Mouse (Mus musculus): ENCODE data around the gene Rpl10a.
"Not testable (repeated sequence)": the region's sequence is repeated elsewhere in the genome, so short reads cannot be mapped to it uniquely, and the experiment has no call there.

Rpl10a gene

GRCm38 (mm10) chr17:28308297-28309195 lies 19.7 kb upstream of the Rpl10a start:
- DNase-seq (ENCODE audit: low read depth): peak; percentile 95

GRCm38 (mm10) chr17:28310831-28311230 lies 17.4 kb upstream of the Rpl10a start:
- no peak for DNase-seq (ENCODE audit: low read depth)

- no peak for DNase-seq (ENCODE audit: low read depth)
Measured at GRCm38 (mm10) chr17:28311366-28312132, 16.7 kb upstream of the Rpl10a start.

GRCm38 (mm10) chr17:28312232-28313211 lies 15.7 kb upstream of the Rpl10a start:
- peak; percentile 60 for DNase-seq (ENCODE audit: low read depth)

- DNase-seq (ENCODE audit: low read depth): peak; percentile 99
Measured at GRCm38 (mm10) chr17:28313212-28313879, 14.9 kb upstream of the Rpl10a start, which contains the start of gene Fance. Gene Fance, plus strand, starts transcription at chr17:28313519.

GRCm38 (mm10) chr17:28313880-28314225 lies 14.4 kb upstream of the Rpl10a start:
- DNase-seq (ENCODE audit: low read depth): no peak

GRCm38 (mm10) chr17:28315611-28316160 lies 12.6 kb upstream of the Rpl10a start:
- DNase-seq (ENCODE audit: low read depth): no peak

GRCm38 (mm10) chr17:28316476-28316875 lies 11.8 kb upstream of the Rpl10a start:
- no peak for DNase-seq (ENCODE audit: low read depth)

- DNase-seq (ENCODE audit: low read depth): no peak
Measured at GRCm38 (mm10) chr17:28317091-28317490, 11.2 kb upstream of the Rpl10a start.

GRCm38 (mm10) chr17:28317725-28318124 lies 10.5 kb upstream of the Rpl10a start:
- no peak for DNase-seq (ENCODE audit: low read depth)

- DNase-seq (ENCODE audit: low read depth): no peak
Measured at GRCm38 (mm10) chr17:28321700-28322099, 6.6 kb upstream of the Rpl10a start.

GRCm38 (mm10) chr17:28323786-28324185 lies 4.5 kb upstream of the Rpl10a start:
- DNase-seq (ENCODE audit: low read depth): no peak

- not testable (repeated sequence) for DNase-seq (ENCODE audit: low read depth)
Measured at GRCm38 (mm10) chr17:28324416-28324815, 3.9 kb upstream of the Rpl10a start.

- DNase-seq (ENCODE audit: low read depth): no peak
Measured at GRCm38 (mm10) chr17:28325751-28326150, 2.5 kb upstream of the Rpl10a start.

GRCm38 (mm10) chr17:28326951-28327350 lies 1.3 kb upstream of the Rpl10a start:
- no peak for DNase-seq (ENCODE audit: low read depth)

- no peak for DNase-seq (ENCODE audit: low read depth)
Measured at GRCm38 (mm10) chr17:28327673-28328325, 472 bp upstream of the Rpl10a start.

- DNase-seq (ENCODE audit: low read depth): no peak
Measured at GRCm38 (mm10) chr17:28328946-28329345, 675 bp downstream of the Rpl10a start.

GRCm38 (mm10) chr17:28329503-28330231 lies 1.4 kb downstream of the Rpl10a start:
- DNase-seq (ENCODE audit: low read depth): peak; percentile 39

GRCm38 (mm10) chr17:28330232-28330546 lies 1.9 kb downstream of the Rpl10a start:
- DNase-seq (ENCODE audit: low read depth): peak; percentile 33

- not testable (repeated sequence) for DNase-seq (ENCODE audit: low read depth)
Measured at GRCm38 (mm10) chr17:28330590-28330989, 2.3 kb downstream of the Rpl10a start.

Measured in naive thymus-derived CD4-positive, alpha-beta T cell, adult 2 months (primary cell).